Mouse (Mus musculus) cerebellum, adult 2 months (tissue): ENCODE data around the gene Gp9.

Source experiments
- CTCF ChIP-seq: fragments of 200-500 bp; IDR thresholded peaks from 2 replicates; pipeline ENCODE4 v1.5.1; 2011; ENCODE audit warnings: low read depth, mild to moderate bottlenecking, control low read depth, low read length, moderate library complexity, borderline replicate concordance; ENCODE audit not compliant: insufficient read depth
- POLR2A ChIP-seq: fragments of 200-500 bp; IDR thresholded peaks from 2 replicates; pipeline ENCODE4 v1.6.1; 2011; ENCODE audit warnings: low read length, control low read depth, borderline replicate concordance; ENCODE audit not compliant: insufficient read depth

- TF ChIP-seq CTCF (no peak), POLR2A (no peak)
Measured at GRCm38 (mm10) chr6:87775588-87776245, 2.2 kb upstream of the Gp9 start.
